Mouse (Mus musculus) spleen, adult 2 months (tissue): ENCODE measurements at regions not wholly inside any gene's neighbourhood (a gene's known extent, or its start where the extent isn't known, plus 50 kb on each side); places are given as distances from the start of the nearest gene placed in this dataset.

ENCODE experiments used
- CTCF ChIP-seq: fragments of 200-500 bp; IDR thresholded peaks from 2 replicates; pipeline ENCODE4 v1.5.1; 2011; ENCODE audit warnings: mild to moderate bottlenecking, inconsistent platforms; ENCODE audit not compliant: insufficient read depth, insufficient read length, insufficient replicate concordance; ENCODE audit errors: extremely low read depth
- POLR2A ChIP-seq: fragments of 200-500 bp; IDR thresholded peaks from 2 replicates; pipeline ENCODE4 v1.6.1; 2011; ENCODE audit warnings: low read depth, low read length, inconsistent platforms

- TF ChIP-seq CTCF (no peak), POLR2A (no peak)
These were observed 78.2 kb upstream of the Mkln1 start for GRCm38 (mm10) chr6:31320141-31320830.
